Comparison of ENCODE assay signal across 18 mouse cellular contexts in genomic region chr14:122483024-122483385, GRCm38 (mm10). TPM values are rescaled to one million over a fixed set of nuclear protein-coding genes. Genes with fewer than 3 reads are reported as not detected.
DNase-seq lines count a peak whose midpoint lies in the region; ATAC-seq and TF ChIP-seq lines count a peak whose summit lies in the region.
"Had no signal": no experiment of that assay in that cellular context is flagged by ENCODE, and none has a peak within 500 bp of the region (broad histone marks: within the 10 kb centered on the region; RNA-seq: fewer than 3 reads in every experiment).

No protein-coding gene starts in this region.

- no peak for TF ChIP-seq POLR2A in cerebellum, adult 2 months (IDR thresholded peaks at IDR 0.05; ENCODE audit: borderline replicate concordance, insufficient read depth, low read length)

- peaks cover 9% of the 10 kb centered on the region; the same call in 1 of the 2 replicates for H3K36me3 ChIP-seq in forebrain, embryonic 12.5 days (replicated peaks)
- no peaks in the 10 kb centered on the region for H3K36me3 ChIP-seq in hindbrain, postnatal 0 days (ENCODE audit: insufficient read depth, low read length)
- no peaks in the 10 kb centered on the region for H3K36me3 ChIP-seq in midbrain, postnatal 0 days (ENCODE audit: insufficient read depth, low read length)
- H3K36me3 ChIP-seq: embryonic facial prominence, embryonic 13.5 days; heart, embryonic 13.5 days; stomach, embryonic 15.5 days had no signal

- DNase-seq in cerebellum, adult 2 months: peak; percentile 38 to 60
- DNase-seq in cerebellum, adult 9-11 months: no peak
- peak; percentile 44 for DNase-seq in hindbrain, postnatal 0 days (ENCODE audit: low spot score)
- DNase-seq in midbrain, postnatal 0 days (ENCODE audit: low spot score): no peak
- DNase-seq in kidney, postnatal 25 days: no peak
- DNase-seq in left cerebral cortex, adult 18-20 months (ENCODE audit: low spot score in 2 of 2): no peak
- DNase-seq: liver had no signal

- peak overlapping the region; percentile 63 for H3K4me2 ChIP-seq in forebrain, embryonic 12.5 days
- H3K4me2 ChIP-seq in hindbrain, postnatal 0 days (ENCODE audit: low read depth, low read length): peak overlapping the region; percentile 68
- H3K4me2 ChIP-seq in midbrain, postnatal 0 days (ENCODE audit: low read depth, low read length, poor library complexity, severe bottlenecking): peak overlapping the region; percentile 45
- H3K4me2 ChIP-seq: embryonic facial prominence, embryonic 13.5 days; heart, embryonic 13.5 days; stomach, embryonic 15.5 days had no signal

- no peaks in the 10 kb centered on the region for H3K27me3 ChIP-seq in cerebellum, adult 2 months (ENCODE audit: control insufficient read depth, insufficient read depth, low read length)
- H3K27me3 ChIP-seq in forebrain, embryonic 12.5 days: peaks cover 67% of the 10 kb centered on the region
- H3K27me3 ChIP-seq in hindbrain, postnatal 0 days (ENCODE audit: insufficient read depth, low read length): 0 out of 2 replicates have a peak, but pooled peaks cover 3% of the 10 kb centered on the region
- peaks cover 49% of the 10 kb centered on the region for H3K27me3 ChIP-seq in midbrain, postnatal 0 days (ENCODE audit: insufficient read depth, low read length)

- no peak for TF ChIP-seq CTCF in cerebellum, adult 2 months (IDR thresholded peaks at IDR 0.05; ENCODE audit: borderline replicate concordance, insufficient read depth, low read depth, low read length)
- no peak for TF ChIP-seq CTCF in hindbrain, postnatal 0 days (IDR thresholded peaks at IDR 0.05; ENCODE audit: low read depth)
- TF ChIP-seq CTCF in midbrain, postnatal 0 days (IDR thresholded peaks at IDR 0.05): no peak

- peak overlapping the region; percentile 98 for H3K4me3 ChIP-seq in cerebellum, adult 2 months (replicated peaks; ENCODE audit: insufficient read depth, low read depth, low read length)
- H3K4me3 ChIP-seq in forebrain, embryonic 12.5 days (replicated peaks): peak overlapping the region; percentile 90
- peak overlapping the region; percentile 60 for H3K4me3 ChIP-seq in hindbrain, postnatal 0 days (ENCODE audit: low read length)
- H3K4me3 ChIP-seq in midbrain, postnatal 0 days (ENCODE audit: low read depth, low read length): peak overlapping the region; percentile 47
- H3K4me3 ChIP-seq: embryonic facial prominence, embryonic 13.5 days; heart, embryonic 13.5 days; stomach, embryonic 15.5 days had no signal

- no peak for ATAC-seq in forebrain, embryonic 12.5 days (ENCODE audit: low FRiP score)
- no peak for ATAC-seq in hindbrain, postnatal 0 days
- ATAC-seq in midbrain, postnatal 0 days (ENCODE audit: low FRiP score): no peak
- no peak for ATAC-seq in megakaryocyte progenitor cell, adult 5-6 weeks (replicated peaks; ENCODE audit: poor library complexity)
- ATAC-seq: activated CD4-positive, CD25-positive, alpha-beta regulatory T cell, adult 4 months; intestine, embryonic 16.5 days; lung, postnatal 0 days had no signal

- H3K9me3 ChIP-seq in forebrain, embryonic 12.5 days: no peaks in the 10 kb centered on the region
- no peaks in the 10 kb centered on the region for H3K9me3 ChIP-seq in hindbrain, postnatal 0 days (ENCODE audit: low read length)
- no peaks in the 10 kb centered on the region for H3K9me3 ChIP-seq in midbrain, postnatal 0 days (ENCODE audit: low read length)
- H3K9me3 ChIP-seq: embryonic facial prominence, embryonic 13.5 days; heart, embryonic 13.5 days; stomach, embryonic 15.5 days had no signal

- peak overlapping the region; percentile 99 for H3K27ac ChIP-seq in cerebellum, adult 2 months (ENCODE audit: insufficient read depth, low read length)
- peak overlapping the region; percentile 88 for H3K27ac ChIP-seq in forebrain, embryonic 12.5 days
- peak overlapping the region; percentile 89 for H3K27ac ChIP-seq in hindbrain, postnatal 0 days
- peak overlapping the region; percentile 19 for H3K27ac ChIP-seq in midbrain, postnatal 0 days (ENCODE audit: low read depth, low read length)
- H3K27ac ChIP-seq: embryonic facial prominence, embryonic 13.5 days; heart, embryonic 13.5 days; stomach, embryonic 15.5 days had no signal

- peak overlapping the region; percentile 55 for H3K9ac ChIP-seq in forebrain, embryonic 12.5 days
- H3K9ac ChIP-seq in hindbrain, postnatal 0 days (replicated peaks; ENCODE audit: low read length): peak overlapping the region; percentile 89
- H3K9ac ChIP-seq in midbrain, postnatal 0 days (replicated peaks; ENCODE audit: low read length, poor library complexity, severe bottlenecking): peak overlapping the region; percentile 44
- H3K9ac ChIP-seq: embryonic facial prominence, embryonic 13.5 days; heart, embryonic 13.5 days; stomach, embryonic 15.5 days had no signal

- no peaks in the 10 kb centered on the region for H3K4me1 ChIP-seq in cerebellum, adult 2 months (ENCODE audit: control insufficient read depth, insufficient read depth, low read length)
- H3K4me1 ChIP-seq in forebrain, embryonic 12.5 days: peaks cover 54% of the 10 kb centered on the region
- H3K4me1 ChIP-seq in hindbrain, postnatal 0 days (ENCODE audit: insufficient read depth, low read length): no peaks in the 10 kb centered on the region
- H3K4me1 ChIP-seq in midbrain, postnatal 0 days (ENCODE audit: insufficient read depth, low read length): no peaks in the 10 kb centered on the region
- H3K4me1 ChIP-seq: stomach, embryonic 15.5 days had no signal

- 3% methylated on average over 5 of the region's 5 CpGs for WGBS in cerebellum, adult 2 months
- WGBS in forebrain, embryonic 12.5 days: 3% methylated on average over 5 of the region's 5 CpGs
- 11% methylated on average over 5 of the region's 5 CpGs for WGBS in hindbrain, postnatal 0 days
- WGBS in midbrain, postnatal 0 days: 13% methylated on average over 5 of the region's 5 CpGs

RNA-seq across cellular contexts. Expression of gene Gm10837, which starts 7.4 kb away (rescaled TPM):
- 2.7 TPM in 2 replicates for polyA plus RNA-seq in cerebellum, adult 2 months (2012; rRNA removed)
- 0.36 and 0.59 TPM in 2 replicates for polyA plus RNA-seq in forebrain, embryonic 12.5 days (2016; fragmentation: Nextera tagmentation; extraction: Ambion mirVana)
- 0.93 and 4.7 TPM in 2 replicates for total RNA-seq in hindbrain, postnatal 0 days (2014; rRNA removed)
- polyA plus RNA-seq in hindbrain, postnatal 0 days (2015; fragmentation: Nextera tagmentation; extraction: Ambion mirVana): 1.2 and 1.4 TPM in 2 replicates
- 0.19 and 0.38 TPM in 2 replicates for total RNA-seq in midbrain, postnatal 0 days (2014; rRNA removed)
- polyA plus RNA-seq in midbrain, postnatal 0 days (2015; fragmentation: Nextera tagmentation; extraction: Ambion mirVana): 0.21 and 0.32 TPM in 2 replicates
- not detected for total RNA-seq in left cerebral cortex, adult 18-20 months (2021)
- not detected in 2 replicates for total RNA-seq in megakaryocyte progenitor cell, adult 5-6 weeks (2015)
- total RNA-seq in megakaryocyte progenitor cell, adult 5-6 weeks (2017): not detected in 2 replicates
- total RNA-seq: gastrocnemius, adult 18-20 months; layer of hippocampus, adult 18-20 months; MEL had no signal
- polyA plus RNA-seq: activated CD4-positive, CD25-positive, alpha-beta regulatory T cell, adult 4 months; embryonic facial prominence, embryonic 13.5 days; intestine, embryonic 16.5 days; lung, postnatal 0 days; stomach, embryonic 15.5 days had no signal

RNA-seq across cellular contexts. Expression of gene Zic2, which starts 7.8 kb away (rescaled TPM):
- polyA plus RNA-seq in cerebellum, adult 2 months (2012; rRNA removed): 157 and 186 TPM in 2 replicates
- 12.7 and 16.3 TPM in 2 replicates for polyA plus RNA-seq in forebrain, embryonic 12.5 days (2016; fragmentation: Nextera tagmentation; extraction: Ambion mirVana)
- 234 TPM in 2 replicates for total RNA-seq in hindbrain, postnatal 0 days (2014; rRNA removed)
- polyA plus RNA-seq in hindbrain, postnatal 0 days (2015; fragmentation: Nextera tagmentation; extraction: Ambion mirVana): 35.9 and 40.2 TPM in 2 replicates
- 69.2 and 106 TPM in 2 replicates for total RNA-seq in midbrain, postnatal 0 days (2014; rRNA removed)
- polyA plus RNA-seq in midbrain, postnatal 0 days (2015; fragmentation: Nextera tagmentation; extraction: Ambion mirVana): 6.9 and 13.9 TPM in 2 replicates
- total RNA-seq in left cerebral cortex, adult 18-20 months (2021): 10 to 100 TPM; 19.0 to 20.2 TPM
- not detected in 2 replicates for total RNA-seq in megakaryocyte progenitor cell, adult 5-6 weeks (2015)
- total RNA-seq in megakaryocyte progenitor cell, adult 5-6 weeks (2017): not detected in 2 replicates
- total RNA-seq: gastrocnemius, adult 18-20 months; MEL had no signal
- polyA plus RNA-seq: activated CD4-positive, CD25-positive, alpha-beta regulatory T cell, adult 4 months; heart, embryonic 13.5 days; intestine, embryonic 16.5 days; stomach, embryonic 15.5 days had no signal

RNA-seq across cellular contexts. Expression of gene Zic5, which starts 17.5 kb away (rescaled TPM):
- polyA plus RNA-seq in cerebellum, adult 2 months (2012; rRNA removed): 27.5 and 30.4 TPM in 2 replicates
- polyA plus RNA-seq in forebrain, embryonic 12.5 days (2016; fragmentation: Nextera tagmentation; extraction: Ambion mirVana): 18.6 and 25.8 TPM in 2 replicates
- 46.2 and 51.3 TPM in 2 replicates for total RNA-seq in hindbrain, postnatal 0 days (2014; rRNA removed)
- polyA plus RNA-seq in hindbrain, postnatal 0 days (2015; fragmentation: Nextera tagmentation; extraction: Ambion mirVana): 31.0 and 31.1 TPM in 2 replicates
- 10.7 and 24.8 TPM in 2 replicates for total RNA-seq in midbrain, postnatal 0 days (2014; rRNA removed)
- polyA plus RNA-seq in midbrain, postnatal 0 days (2015; fragmentation: Nextera tagmentation; extraction: Ambion mirVana): 4.4 and 8.8 TPM in 2 replicates
- 1 to 10 TPM; 3.0 to 4.0 TPM for total RNA-seq in left cerebral cortex, adult 18-20 months (2021)
- total RNA-seq in megakaryocyte progenitor cell, adult 5-6 weeks (2015): not detected in 2 replicates
- not detected in 2 replicates for total RNA-seq in megakaryocyte progenitor cell, adult 5-6 weeks (2017)
- total RNA-seq: gastrocnemius, adult 18-20 months had no signal
- polyA plus RNA-seq: heart, embryonic 13.5 days; intestine, embryonic 16.5 days; lung, postnatal 0 days; stomach, embryonic 15.5 days had no signal

RNA-seq across cellular contexts. Expression of gene Gm5089, which starts 32.1 kb away (rescaled TPM):
- polyA plus RNA-seq in cerebellum, adult 2 months (2012; rRNA removed): 0.49 TPM in 2 replicates
- polyA plus RNA-seq in forebrain, embryonic 12.5 days (2016; fragmentation: Nextera tagmentation; extraction: Ambion mirVana): 1.6 and 2.1 TPM in 2 replicates
- 1.2 and 3.0 TPM in 2 replicates for total RNA-seq in hindbrain, postnatal 0 days (2014; rRNA removed)
- 0.56 and 0.82 TPM in 2 replicates for polyA plus RNA-seq in hindbrain, postnatal 0 days (2015; fragmentation: Nextera tagmentation; extraction: Ambion mirVana)
- 1.9 TPM in 1 of 2 replicates, not detected in the other for total RNA-seq in midbrain, postnatal 0 days (2014; rRNA removed)
- 0.07 TPM in 1 of 2 replicates, not detected in the other for polyA plus RNA-seq in midbrain, postnatal 0 days (2015; fragmentation: Nextera tagmentation; extraction: Ambion mirVana)
- under 1 TPM; 0.28 to 0.35 TPM for total RNA-seq in left cerebral cortex, adult 18-20 months (2021)
- total RNA-seq in megakaryocyte progenitor cell, adult 5-6 weeks (2015): not detected in 2 replicates
- total RNA-seq in megakaryocyte progenitor cell, adult 5-6 weeks (2017): not detected in 2 replicates
- total RNA-seq: gastrocnemius, adult 18-20 months; MEL had no signal
- polyA plus RNA-seq: activated CD4-positive, CD25-positive, alpha-beta regulatory T cell, adult 4 months; heart, embryonic 13.5 days; intestine, embryonic 16.5 days; lung, postnatal 0 days; stomach, embryonic 15.5 days had no signal

RNA-seq across cellular contexts. Expression of gene Pcca, which starts 51.1 kb away (rescaled TPM):
- polyA plus RNA-seq in cerebellum, adult 2 months (2012; rRNA removed): 68.3 and 84.5 TPM in 2 replicates
- 34.7 and 38.6 TPM in 2 replicates for polyA plus RNA-seq in forebrain, embryonic 12.5 days (2016; fragmentation: Nextera tagmentation; extraction: Ambion mirVana)
- total RNA-seq in hindbrain, postnatal 0 days (2014; rRNA removed): 6.7 and 13.4 TPM in 2 replicates
- polyA plus RNA-seq in hindbrain, postnatal 0 days (2015; fragmentation: Nextera tagmentation; extraction: Ambion mirVana): 39.1 and 42.8 TPM in 2 replicates
- total RNA-seq in midbrain, postnatal 0 days (2014; rRNA removed): 9.2 and 16.7 TPM in 2 replicates
- 22.1 and 27.2 TPM in 2 replicates for polyA plus RNA-seq in midbrain, postnatal 0 days (2015; fragmentation: Nextera tagmentation; extraction: Ambion mirVana)
- 10 to 100 TPM; 38.9 to 42.5 TPM for total RNA-seq in left cerebral cortex, adult 18-20 months (2021)
- total RNA-seq in megakaryocyte progenitor cell, adult 5-6 weeks (2015): 57.9 and 81.2 TPM in 2 replicates
- 38.7 and 72.6 TPM in 2 replicates for total RNA-seq in megakaryocyte progenitor cell, adult 5-6 weeks (2017)

Comparison
In these comparisons a context has a peak if more than half of its experiments do, and no peak if none do; other contexts are left out.
1. DNase-seq: peak in cerebellum, adult 2 months (2 of 2) and hindbrain, postnatal 0 days (single experiment); none in cerebellum, adult 9-11 months (single experiment), midbrain, postnatal 0 days (single experiment), kidney, postnatal 25 days (0 of 2) and left cerebral cortex, adult 18-20 months (0 of 2).
2. H3K27ac ChIP-seq: peak in every context shown above with its lines; median percentile 99 in cerebellum, adult 2 months; 89 in hindbrain, postnatal 0 days; 88 in forebrain, embryonic 12.5 days; 19 in midbrain, postnatal 0 days.
3. H3K4me3 ChIP-seq: peak in every context shown above with its lines; median percentile 98 in cerebellum, adult 2 months; 90 in forebrain, embryonic 12.5 days; 60 in hindbrain, postnatal 0 days; 47 in midbrain, postnatal 0 days.
4. RNA of gene Zic2, which starts 7.8 kb away (total RNA-seq): 234 TPM in hindbrain, postnatal 0 days, 69.2 to 106 TPM in midbrain, postnatal 0 days and 19.0 to 20.2 TPM in left cerebral cortex, adult 18-20 months; not detected in megakaryocyte progenitor cell, adult 5-6 weeks; every median in the first group is over 10 times any median in the second.
5. RNA of gene Zic5, which starts 17.5 kb away (total RNA-seq): 46.2 to 51.3 TPM in hindbrain, postnatal 0 days, 10.7 to 24.8 TPM in midbrain, postnatal 0 days and 3.0 to 4.0 TPM in left cerebral cortex, adult 18-20 months; not detected in megakaryocyte progenitor cell, adult 5-6 weeks; every median in the first group is over 4 times any median in the second.
6. Peak in every context shown above with its lines, with median percentiles within 50 percentile points of each other: H3K4me2 ChIP-seq and H3K9ac ChIP-seq.